Mouse (Mus musculus): ENCODE results near the gene Mrm3.
"Not testable (repeated sequence)": the region's sequence is repeated elsewhere in the genome, so short reads cannot be mapped to it uniquely, and the experiment has no call there.

Gene Mrm3

DNA sequence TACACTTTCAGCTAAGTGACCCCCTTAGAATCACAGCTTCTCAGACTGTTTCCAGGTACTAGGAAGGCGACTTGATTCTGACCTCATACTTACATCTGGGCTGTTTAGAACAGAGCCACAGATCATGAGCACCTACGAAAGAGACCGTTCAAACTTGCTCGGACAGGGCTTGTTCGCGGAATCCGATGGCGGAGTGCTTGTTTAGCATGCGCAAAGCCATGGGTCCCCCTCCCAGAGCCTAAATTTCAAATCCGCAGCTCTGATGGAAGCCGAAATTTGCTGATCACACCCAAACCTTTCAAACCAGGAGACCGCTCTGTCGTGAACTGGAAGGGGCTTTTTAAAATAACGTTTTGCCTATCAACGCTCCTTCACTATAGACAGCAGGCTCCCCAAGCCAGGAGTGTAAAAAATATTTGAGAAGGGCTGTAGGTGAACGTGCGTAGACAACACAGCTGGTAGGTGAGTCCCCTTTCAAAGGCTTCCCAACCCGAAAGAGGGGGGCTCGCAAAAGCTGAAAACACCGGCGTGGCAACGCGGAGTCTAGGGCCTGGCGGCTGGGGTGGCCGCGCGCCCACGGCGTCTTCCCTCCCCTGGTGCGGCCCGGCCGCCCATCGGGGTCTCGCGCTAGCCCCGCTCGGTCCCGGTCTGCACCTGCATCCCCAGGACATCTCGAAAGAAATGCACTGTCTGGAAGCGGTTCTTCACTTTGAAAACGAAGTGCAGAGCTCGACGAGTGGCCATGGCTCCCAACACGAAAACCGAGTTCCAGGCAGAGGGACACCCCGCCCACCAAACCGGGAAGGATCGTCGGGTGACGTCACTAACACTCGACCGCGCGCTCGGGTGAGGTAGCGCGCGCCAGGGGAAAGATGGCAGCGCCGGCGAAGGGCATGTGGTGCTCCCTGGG lies at the start of gene Mrm3, which contains the start of gene Glod4:
Mrm3 (plus strand) TSS at position 815 of the 910 bp plus-strand sequence.
Glod4 (minus strand) TSS at position 825 of the 910 bp plus-strand sequence.
- DNase-seq (ENCODE audit: low spot score in 2 of 2), result peak; percentile 83 to 89

- no peak for DNase-seq (ENCODE audit: low spot score in 2 of 2)
Measured at GRCm38 (mm10) chr11:76196275-76196976, 47.1 kb upstream of the Mrm3 start.

DNA sequence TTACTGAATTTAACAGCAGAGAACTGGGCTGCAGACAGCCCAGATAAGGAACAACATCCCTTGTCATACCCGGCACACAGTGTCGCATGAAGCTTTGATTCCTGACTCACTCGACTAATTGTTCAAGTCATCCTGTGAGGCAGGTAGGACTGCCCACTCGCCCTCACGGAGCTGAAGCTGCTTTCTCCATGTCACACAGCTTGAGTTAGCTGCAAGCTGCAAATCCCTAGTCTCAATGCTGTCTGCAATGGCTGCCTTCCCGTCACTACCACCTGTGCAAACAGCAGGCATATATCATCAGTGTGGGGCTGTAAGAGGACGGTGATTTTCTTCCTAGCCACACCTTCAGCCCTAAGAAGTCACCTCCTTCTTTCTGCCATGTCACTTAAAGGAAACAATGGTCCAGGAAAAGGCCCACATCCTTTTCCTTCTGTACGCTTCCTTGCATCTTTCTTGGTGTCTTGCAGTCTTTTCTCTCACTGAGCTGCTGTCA lies 46.5 kb upstream of the Mrm3 start:
- DNase-seq (ENCODE audit: low spot score in 2 of 2), result no peak

- peak; percentile 91 to 92 for DNase-seq (ENCODE audit: low spot score in 2 of 2)
Measured at GRCm38 (mm10) chr11:76201761-76202674, 41.5 kb upstream of the Mrm3 start.

- no peak for DNase-seq (ENCODE audit: low spot score in 2 of 2)
Measured at GRCm38 (mm10) chr11:76206793-76207192, 36.7 kb upstream of the Mrm3 start.

- no peak for DNase-seq (ENCODE audit: low spot score in 2 of 2)
Measured at GRCm38 (mm10) chr11:76210228-76210985, 33.1 kb upstream of the Mrm3 start.

DNA sequence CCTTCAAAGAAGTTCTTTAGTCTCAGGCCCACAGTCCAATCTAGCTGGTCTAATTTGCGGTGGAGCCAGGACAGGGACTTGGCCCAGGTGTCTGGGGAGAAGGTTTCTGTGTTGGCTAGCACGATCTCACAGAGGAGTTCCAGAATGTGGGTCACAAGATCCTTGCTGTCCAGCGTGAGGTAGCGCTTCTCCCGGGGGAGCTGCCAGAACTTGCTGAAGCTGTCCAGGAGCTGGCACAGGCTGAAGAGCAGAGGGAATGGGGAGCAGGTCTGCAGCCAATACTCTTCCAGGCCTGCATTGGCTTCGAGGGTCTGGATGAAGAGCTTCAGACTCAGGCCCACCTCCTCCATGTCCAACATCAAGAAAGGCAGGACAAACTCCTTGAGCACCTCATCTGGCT lies 31.9 kb upstream of the Mrm3 start:
- DNase-seq (ENCODE audit: low spot score in 2 of 2), result not testable (repeated sequence)

- DNase-seq (ENCODE audit: low spot score in 2 of 2), result no peak
Measured at GRCm38 (mm10) chr11:76213841-76214240, 29.7 kb upstream of the Mrm3 start.

- no peak for DNase-seq (ENCODE audit: low spot score in 2 of 2)
Measured at GRCm38 (mm10) chr11:76215011-76215410, 28.5 kb upstream of the Mrm3 start.

DNA sequence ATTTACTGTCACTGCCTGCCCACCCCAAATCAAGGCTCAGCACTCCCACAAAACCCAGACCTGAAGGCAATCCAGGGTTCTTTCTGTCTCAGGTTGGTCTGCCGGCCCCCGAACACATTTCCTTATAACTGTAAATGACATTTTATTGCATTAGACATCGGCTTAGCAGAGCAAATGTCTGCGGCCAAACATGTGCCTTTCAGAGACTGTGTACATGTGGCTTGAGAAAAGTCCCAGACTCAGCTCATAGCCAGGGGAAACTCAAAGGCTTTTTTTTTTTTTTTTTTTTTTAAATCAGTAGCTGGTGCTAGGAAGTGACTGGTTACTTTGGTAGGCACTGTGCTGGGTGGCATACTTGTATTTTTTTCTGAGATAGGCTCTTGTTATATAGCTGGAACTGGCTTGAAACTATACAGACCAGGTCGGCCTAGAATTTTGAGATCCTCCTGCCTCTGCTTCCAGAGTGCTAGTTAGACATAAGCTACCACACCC lies 27.4 kb upstream of the Mrm3 start:
- DNase-seq (ENCODE audit: low spot score in 2 of 2), result no peak

DNA sequence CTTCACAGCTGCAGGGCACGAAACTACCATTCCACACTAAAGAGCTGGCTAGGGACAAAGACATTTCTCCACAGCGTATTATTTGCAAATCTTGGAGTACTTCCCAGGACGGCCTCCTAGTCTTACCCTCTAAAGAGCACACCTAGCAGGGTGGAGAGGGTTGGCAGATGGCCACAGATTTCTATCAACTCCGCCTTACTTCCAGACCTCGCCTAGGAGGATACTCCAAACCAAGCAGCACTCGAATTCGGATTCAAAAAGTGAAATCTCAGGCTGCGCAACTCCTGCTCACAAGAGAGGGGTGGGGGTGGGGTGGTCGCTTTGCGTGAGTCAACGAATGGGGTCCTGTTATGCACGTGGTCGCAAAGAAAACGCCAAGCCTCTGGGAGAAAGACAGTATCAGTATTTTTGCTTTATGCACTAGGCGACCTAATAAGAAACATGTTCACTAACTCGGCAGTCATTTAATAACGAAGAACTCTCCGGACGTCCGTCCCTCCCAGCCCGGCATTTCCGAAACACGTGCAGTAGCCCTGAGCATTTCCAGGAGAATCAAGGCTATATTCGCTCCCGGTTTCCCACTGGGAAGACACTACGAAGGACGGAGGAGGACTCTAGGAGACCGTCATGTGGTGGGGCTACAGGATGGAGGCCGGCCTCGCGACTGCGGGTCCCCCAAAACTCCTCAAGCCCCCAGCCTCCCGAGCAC lies 26.7 kb upstream of the Mrm3 start:
- peak; percentile 24 to 45 for DNase-seq (ENCODE audit: low spot score in 2 of 2)

DNA sequence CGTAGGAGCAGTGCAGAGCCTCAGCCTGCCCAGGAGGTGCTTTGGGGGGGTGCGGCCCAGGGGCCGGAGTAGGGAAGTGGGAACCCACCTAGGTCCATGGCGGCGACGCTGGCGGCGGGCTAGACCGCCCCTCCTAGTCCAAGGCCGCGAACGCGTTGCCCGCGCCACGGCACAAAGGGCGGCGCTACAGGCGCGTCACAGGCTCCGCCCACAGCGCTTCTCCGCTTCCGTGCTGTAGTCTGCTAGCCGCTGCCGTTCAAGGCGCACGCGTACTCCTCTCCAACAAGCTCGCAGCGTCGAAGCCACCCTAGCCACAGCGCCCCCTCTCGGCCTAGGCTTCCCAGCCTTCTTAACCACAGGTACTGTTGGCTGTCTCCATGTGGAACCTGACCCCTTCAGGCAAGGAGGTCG lies 26.1 kb upstream of the Mrm3 start, which contains the start of the genes Dbil5 and Gemin4:
Dbil5 (plus strand) TSS at position 219 of the 411 bp plus-strand sequence.
Gemin4 (minus strand) TSS at position 275 of the 411 bp plus-strand sequence.
- DNase-seq (ENCODE audit: low spot score in 2 of 2), result peak; percentile 95 to 96

DNA sequence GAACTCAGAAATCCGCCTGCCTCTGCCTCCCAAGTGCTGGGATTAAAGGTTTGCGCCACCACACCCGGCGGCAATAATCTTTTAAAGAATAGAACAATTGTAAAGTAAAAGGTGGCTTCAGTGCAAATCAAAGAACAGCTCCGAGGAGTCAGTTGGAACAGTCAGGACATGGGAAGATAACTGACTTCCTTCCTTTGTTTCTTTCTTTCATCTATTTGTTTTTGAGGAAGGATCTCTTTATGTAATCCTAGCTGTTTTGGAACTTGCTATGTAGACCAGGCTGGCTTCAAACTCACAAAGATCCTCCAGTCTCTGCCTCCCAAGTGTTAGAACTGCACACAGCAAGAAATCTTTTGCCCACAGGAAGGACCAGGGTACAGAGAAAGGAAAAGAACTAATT lies 18.9 kb upstream of the Mrm3 start:
- no peak for DNase-seq (ENCODE audit: low spot score in 2 of 2)

- no peak for DNase-seq (ENCODE audit: low spot score in 2 of 2)
Measured at GRCm38 (mm10) chr11:76225051-76225450, 18.5 kb upstream of the Mrm3 start.

DNA sequence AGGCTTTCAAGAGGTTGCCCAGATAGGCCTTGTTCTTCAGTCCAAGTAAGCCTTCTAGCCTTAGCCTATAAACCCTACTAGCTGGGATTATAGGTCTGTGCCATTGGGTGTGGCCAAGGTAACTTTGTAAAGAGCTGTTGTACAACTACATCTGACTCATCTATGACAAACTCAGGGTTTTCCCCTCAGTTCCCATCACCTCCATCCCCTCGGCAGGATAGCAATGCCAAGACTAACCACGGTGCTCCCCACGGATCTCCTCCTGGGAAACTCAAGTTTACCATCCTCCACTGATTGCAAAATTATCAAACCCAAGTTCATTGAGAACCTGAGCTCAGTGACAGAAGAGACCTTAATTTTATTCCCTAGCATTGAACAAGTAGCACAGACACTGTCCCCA lies 7.4 kb upstream of the Mrm3 start:
- DNase-seq (ENCODE audit: low spot score in 2 of 2), result no peak

DNA sequence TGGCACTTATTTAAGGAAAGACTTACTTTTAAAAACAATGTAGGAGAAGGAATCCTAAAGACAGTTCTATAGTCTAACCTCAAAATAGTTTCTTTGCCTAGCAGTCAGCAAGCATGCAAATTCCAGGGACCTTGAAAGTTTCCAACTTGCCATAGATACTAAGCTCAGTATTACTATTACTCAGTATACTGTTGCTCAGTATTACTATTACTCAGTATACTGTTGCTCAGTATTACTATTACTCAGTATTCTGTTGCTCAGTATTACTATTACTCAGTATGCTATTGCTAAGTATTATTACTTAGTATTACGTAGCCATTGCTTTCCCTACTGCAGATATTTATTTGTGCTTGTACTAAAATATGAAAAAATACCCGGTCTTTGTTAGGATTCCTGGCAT lies 3.8 kb upstream of the Mrm3 start:
- DNase-seq (ENCODE audit: low spot score in 2 of 2), result no peak

DNA sequence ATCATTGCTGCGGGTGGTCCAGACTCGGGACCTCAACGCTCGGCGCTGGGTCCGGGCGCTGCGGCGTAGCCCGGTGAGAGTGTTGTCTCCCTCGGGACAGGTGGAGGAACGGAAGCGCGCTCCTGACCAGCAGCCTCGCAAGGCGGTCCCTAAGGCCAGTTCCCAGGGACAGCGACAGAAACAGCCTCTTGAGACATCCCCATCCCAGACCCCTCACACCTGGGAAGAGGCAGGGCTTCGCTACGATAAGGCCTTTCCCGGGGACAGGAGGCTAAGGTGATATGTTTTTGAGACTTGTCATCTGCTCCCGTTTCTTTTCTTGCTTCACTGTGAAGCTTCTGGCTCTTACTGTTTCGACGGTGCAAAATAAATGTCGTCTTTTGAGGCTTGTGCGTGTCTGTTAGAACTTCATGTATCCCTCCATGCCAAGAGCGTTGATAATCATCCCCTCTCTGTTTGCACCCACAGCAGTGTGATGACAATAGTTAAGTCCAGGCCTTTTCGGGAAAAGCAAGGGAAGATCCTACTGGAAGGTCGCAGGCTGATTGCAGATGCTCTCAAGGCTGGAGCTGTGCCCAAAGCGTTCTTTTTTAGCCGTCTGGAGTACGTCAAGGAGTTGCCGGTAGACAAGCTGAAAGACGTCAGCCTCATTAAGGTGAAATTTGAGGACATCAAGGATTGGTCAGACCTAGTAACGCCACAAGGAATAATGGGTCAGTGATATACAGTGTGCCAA lies 464 bp downstream of the Mrm3 start:
- DNase-seq (ENCODE audit: low spot score in 2 of 2), result no peak

DNA sequence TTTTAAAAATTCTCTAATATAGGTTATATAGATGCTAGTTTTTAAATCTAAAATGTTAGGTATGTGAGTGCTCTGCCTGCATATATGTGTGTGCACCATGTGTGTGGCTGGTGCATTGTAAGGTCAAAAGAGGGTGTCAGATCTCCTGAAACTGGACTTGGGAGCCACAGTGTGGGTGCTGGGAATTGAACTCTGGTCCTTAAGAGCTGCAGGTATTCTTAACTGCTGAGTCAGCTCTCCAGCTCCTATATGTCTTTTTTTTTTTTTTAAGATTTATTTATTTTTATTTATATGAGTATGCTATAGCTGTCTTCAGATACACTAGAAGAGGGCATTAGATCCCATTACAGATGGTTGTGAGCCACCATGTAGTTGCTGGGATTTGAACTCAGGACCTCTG lies 2.9 kb downstream of the Mrm3 start:
- no peak for DNase-seq (ENCODE audit: low spot score in 2 of 2)

DNA sequence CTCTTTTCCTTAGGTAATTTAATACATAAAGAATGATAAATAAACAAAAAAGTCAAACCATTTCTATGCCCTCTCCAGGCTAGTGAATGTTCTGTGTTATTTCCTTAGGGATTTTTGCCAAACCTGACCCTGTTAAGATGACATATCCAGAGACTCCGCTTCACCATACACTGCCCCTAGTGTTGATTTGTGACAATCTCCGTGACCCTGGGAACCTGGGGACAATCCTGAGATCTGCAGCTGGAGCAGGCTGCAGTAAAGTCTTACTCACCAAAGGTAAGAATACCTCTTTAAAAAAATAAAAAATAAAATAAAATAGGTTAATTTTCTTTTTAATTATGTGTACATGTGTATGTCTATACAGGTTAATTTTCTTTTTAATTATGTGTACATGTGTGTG lies 3.7 kb downstream of the Mrm3 start:
- no peak for DNase-seq (ENCODE audit: low spot score in 2 of 2)

All from heart, adult 9 months (tissue).